Mouse (Mus musculus) heart, postnatal 25 days (tissue): ENCODE results near the gene Msl1. TPM values are rescaled to one million over a fixed set of nuclear protein-coding genes. Genes with fewer than 3 reads are reported as not detected.

Source experiments
- DNase-seq: peaks from one replicate; pipeline ENCODE4 v3.0.0; 2022; ENCODE audit warnings: low spot score
- intact Hi-C: fragments of 180-260 bp; cut with DNase I; formaldehyde crosslinking; loops from one replicate; pipeline ENCODE4 v1.15.1; 2025
- total RNA-seq, 2 experiments: library from RNA; stranded (reverse); gene quantifications; 2 replicates each; pipeline ENCODE4 v1.2.3; 2021

Gene Msl1
- 10 to 100 TPM; 73.0 to 78.1 TPM for total RNA-seq

DNA sequence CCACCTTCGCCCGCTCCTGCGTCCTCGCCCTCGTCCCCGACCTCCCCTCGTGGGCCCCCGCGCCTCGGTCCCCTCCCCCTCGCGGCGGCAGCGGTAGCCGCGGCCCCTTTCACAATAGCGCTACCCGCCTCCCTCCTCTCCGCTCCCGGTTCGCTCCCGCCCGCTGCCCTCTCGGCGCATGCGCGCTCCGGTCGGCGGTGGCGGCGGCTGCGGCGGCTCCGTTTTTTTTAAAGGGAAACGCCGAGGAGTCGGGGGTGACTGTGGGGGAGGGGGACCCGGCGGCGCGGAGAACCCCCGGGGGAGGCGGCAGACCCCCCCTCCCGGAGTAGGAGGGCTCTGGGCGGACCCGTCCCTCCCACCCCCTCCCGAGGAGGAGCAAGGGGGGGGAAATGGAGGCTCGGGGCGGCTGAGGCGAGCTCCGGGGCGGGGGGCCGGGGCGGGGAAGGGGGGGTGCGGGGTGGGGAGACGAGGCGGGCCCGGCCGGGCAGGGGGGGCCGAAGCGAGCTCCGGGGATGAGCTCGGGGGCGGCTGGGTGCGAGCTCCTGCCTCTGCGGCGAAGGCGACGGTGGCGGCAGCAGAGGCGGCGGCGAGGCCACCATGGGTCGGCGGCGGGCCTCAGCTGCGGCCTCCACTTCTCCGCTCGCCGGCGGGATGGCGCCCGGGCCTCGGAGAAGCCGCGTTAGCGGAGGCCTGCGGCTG is at the start of gene Msl1:
Gene Msl1, plus strand, starts transcription at position 502 of the 699 bp plus-strand sequence.
- intact Hi-C loops, result loop anchor here (2.0 kb wide), 1 partner anchor 14 kb away; no protein-coding TSS in a partner anchor

DNA sequence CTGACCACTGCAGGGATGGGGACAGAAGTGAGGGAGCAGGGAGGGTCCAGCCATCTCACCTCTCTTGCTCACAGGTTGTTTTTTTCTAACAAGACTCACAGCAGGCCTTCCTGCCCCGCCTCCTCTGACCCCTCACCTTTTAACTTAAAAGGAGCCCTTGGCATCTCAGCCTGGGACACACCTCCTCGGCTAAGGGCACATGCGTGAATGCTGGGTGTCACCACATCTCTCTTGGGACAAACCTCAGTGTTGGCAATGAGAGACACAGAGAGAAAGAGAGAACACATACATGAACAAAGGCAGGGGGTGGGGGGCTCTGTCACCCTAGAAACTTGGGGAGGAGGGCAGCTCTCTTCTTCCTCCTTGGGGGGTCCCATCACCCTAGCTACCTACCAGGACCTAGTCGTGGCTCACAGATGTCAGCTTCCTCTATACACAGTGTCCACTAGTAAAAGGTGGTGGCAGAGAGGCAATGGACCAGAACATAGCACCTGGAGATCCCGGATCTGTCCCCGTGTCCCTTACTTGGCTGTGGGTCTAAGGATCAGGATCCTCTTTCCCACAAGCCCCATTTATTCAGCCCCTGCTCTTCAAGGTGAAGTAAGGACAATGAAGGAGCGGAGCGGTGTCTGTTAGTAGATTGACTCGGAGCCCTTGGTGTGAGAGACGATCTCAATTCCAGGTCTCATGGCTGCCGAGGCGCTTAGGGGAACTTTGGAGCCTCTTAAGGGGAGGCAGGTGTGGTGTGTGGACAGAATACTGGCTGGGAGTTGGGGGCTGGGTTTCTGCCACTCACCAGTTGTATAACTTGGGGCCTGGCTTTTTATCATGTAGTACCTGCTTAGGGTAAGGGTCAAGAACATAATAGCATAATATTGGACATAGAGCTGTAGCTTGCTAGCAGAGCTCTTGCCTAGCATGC is 49.1 kb upstream of the Msl1 start:
- DNase-seq, result no peak
- intact Hi-C loops, result no loop called here

More for the DNA sequence above, at the start of gene Msl1:
- peak; percentile 84 for DNase-seq

DNA sequence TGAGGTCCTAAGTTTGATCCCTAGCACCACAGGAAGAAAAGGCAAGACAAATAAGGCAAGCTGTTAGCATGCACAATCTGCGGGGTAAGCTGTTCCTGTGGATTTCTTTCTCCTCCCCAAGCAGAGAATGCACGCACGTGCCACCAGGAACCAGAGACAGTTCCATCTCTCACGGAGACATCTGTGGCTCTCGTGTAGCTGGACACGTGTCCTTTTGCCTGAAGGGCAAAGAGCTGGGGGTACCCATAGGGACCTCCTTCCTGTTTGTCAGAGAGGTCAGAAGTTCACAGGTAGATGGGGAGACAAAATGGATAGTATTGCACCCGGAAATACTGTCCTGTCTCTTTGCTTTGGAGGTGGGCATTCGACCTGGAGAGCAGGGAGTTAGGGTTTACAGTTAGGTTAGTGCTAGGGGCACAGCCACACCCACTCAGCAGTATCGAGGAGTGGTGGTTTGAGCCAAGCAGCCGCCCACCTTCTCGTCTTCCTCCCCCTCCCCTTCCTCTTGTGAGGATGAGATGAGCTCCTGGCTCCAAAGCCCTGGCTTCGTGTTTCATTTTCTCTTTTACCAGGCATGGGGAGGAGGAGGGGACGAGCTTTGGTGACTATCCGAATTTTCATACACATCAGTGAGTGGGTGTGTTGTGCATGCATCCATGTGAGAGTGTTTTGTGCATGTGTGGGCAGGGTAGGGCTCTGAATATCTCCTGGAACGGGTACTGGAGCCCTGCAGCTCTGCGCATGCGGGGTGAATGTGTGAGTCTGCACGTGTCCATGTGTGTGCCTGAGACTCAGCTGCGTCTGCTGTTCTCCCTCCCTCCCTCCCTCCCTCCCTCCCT is 48.2 kb upstream of the Msl1 start:
- intact Hi-C loops, result no loop called here
- peak; percentile 80 for DNase-seq

DNA sequence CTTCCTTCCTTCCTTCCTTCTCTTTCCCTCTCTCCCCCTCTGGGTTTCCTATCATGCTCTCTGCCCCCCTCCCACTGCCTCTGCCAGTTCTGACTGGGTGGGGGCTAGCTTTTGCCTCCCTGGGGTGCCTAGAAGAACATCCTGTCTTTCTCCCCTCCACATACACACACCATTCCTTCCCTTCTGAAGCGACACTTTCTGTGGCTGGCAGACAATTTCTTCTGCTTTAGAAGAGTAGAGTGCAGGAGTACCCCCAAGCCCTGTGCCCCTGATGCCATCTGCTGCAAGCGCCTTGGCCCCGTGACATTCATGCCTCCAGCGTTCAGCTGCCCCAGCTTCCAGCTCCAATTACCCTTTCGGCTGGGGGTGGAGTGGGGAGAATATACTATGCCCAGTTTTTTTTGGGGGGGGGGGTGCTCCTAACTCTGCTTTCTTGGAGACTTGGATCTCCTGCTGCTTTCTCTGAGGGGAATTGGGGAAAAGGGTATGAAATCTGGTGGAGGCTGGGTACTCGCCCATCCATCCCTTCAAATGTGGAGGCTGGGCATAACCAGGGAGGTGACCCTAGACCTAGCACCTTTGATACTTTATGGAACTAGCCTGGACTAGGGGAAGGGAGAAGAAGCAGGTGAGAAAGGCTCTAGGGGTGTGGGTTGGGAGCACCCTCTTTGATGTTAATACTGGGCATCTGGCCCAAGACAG is 47.4 kb upstream of the Msl1 start:
- intact Hi-C loops, result no loop called here
- DNase-seq, result no peak

DNA sequence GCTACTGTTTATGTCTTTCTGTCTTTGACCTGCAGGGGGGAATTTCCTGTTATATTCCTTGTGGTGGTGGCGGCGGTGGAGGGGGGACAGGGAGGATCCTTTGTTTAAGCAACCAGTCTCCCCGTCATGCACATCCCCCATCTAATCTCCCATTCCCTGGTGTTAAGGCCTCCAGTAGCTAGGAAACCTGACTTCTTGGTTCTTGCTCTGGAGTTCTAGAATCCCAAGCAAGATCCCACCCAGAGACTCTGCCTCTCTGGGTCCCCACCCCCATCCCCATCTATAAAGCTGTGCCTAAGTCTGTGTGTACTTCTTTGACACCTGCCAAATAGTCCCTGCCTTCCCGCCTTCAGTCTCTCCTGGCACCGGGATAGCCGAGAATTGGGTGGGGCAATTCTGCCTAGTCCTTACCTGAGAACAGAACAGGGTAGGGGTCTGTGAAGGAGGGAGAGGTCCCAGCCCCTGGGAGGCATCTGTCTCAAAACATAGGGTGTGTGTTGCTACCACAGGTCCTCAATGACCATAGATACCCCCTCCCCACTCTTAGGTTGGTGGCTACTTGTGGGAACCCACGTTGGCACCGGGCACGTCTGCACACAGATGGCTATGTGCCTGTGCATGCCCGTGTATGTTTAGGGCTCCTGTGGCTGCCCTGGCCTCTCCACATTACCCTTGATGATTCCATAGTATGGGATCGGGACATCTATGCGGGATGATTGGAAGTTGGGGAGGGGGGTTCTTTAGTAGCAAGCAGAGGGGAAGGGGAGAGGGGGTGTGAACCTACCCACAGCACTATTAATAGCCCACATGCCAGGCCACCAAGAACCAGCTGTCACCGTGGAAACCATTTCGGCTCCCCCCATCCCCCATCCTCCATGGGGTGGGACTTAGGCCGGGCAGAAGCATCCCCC is 46.6 kb upstream of the Msl1 start:
- intact Hi-C loops, result no loop called here
- DNase-seq, result no peak

DNA sequence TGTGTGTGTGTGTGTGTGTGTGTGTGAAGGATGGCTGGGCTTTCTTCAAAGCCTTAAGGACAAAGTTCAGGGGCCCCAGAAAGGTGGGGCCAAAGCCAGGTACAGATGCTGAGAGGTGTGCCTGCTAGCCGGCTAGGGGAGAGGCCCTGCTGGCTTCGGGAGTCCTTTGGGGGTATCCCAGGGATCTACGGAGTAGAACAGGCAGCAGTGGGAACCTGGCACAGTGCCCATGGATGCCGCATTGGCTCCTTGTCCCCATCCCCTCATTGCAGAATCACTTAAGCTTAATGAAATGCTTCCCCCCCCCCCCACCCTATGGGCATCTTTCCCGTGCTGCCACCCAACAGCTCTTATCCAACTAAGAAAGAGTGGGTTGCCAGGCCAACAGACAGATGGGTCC is 45.6 kb upstream of the Msl1 start:
- DNase-seq, result no peak
- intact Hi-C loops, result no loop called here

DNA sequence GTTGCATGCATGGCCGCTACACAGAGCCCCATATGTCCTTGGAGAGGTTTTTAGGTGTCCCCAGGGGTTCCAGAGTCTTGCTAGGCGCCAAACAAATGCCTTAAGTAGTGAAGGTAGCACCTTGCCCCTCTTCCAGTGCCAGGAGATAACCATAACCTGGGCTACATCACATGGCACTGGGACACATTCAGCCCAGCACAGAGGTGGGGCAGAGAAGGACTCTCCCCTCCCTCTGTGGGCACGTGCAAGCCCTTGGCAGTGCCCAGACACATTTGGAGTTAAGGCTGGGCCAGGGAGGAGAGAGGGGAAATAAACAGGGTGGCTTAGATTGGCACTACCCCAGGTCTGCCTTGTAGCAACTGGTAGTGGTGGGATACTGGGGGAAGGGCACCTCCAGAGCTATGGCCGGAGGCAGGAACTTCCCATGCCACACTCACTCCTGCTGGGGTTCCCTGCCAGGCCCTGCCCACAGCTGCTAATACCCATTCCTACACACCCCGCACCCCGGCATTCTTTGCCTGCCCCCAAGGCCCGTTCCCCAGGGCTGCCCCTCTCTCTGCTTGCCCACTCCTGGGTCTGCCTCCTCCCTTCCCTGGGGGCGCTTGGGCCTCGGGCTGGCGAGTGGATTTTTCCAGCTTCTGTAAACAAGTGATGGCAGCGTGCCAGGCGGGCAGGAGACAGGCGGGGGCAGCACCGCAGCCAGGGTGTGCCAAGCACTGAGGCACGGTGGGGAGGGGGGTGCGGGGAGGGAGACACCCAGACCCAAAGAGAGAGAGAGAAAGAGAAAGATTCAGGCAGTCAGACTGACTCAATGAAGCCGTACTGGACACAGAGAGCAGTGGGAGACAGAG is 44.7 kb upstream of the Msl1 start:
- DNase-seq, result no peak
- intact Hi-C loops, result no loop called here

DNA sequence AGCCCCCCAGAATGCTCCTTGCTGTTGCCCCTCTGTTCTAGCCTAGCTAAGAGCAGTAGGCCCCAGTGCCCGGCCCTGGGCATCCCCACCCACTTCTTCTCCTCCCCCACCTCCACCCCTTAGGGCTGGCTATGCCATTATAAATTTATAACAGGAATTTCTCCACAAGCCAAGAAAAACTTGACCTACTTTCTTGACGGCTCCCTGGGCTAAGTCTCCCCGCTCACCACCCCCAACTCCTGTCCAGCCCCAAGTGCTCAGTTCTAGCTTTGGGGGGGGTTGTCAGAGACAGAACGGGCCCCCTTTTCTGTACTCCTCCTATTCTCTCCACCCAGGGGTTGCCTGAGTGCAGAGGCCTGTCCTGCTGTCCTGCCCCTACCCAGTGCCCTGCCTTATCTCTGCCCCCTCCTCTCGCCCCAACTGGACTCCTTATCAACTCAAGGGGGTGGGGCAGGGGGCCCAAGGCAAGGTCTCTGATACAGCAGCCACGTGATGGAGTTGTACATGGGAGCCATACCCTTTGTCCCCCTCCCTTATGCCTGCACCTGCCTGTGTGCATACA is 44.0 kb upstream of the Msl1 start:
- intact Hi-C loops, result no loop called here
- DNase-seq, result no peak

DNA sequence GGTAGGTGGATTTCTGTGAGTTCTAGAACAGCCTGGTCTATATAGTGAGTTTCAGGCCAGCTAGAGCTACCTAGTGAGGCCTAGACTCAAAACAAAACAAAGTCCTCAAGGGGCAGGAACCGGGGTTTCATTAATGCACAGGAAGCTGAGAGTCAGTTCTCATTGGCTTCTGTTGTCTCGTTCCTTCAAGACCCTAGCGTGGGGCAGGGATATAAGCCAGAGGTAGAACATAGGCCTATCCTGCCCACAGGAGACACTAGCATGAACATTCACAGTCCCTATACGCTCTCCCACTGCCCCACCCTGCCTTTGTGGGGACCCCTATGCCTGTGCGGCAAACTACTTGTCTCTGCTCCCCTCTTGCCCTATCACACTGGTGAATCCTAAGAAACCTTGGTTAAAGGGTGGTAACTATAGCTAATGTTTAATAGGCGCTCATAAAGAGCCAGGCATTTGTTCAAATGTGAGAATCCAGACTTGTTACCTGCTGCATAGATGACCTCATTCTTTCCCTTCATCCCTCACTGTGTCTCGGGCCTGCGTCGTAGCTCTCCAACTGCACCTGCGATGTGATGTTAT is 42.7 kb upstream of the Msl1 start:
- no peak for DNase-seq
- intact Hi-C loops, result no loop called here

DNA sequence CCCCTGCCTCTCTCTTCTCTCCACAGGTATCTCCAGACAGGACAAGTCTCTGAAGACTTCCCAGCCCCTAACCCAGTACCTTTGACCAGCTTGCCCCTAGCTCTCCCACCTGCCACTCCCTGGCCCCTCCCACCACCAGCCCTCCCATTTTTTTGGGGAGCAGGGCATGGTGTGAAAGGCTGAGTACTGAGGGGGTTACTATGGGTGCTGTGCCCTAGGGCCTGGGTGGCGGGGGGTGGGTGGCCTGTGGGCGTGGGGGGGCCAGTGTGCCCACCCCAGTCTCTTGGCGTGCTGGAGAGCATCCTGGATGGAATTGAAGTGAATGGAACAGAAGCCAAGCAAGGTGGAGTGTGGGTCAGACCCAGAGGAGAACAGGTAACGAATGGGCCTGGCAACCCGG is 42.1 kb upstream of the Msl1 start:
- intact Hi-C loops, result no loop called here
- no peak for DNase-seq

DNA sequence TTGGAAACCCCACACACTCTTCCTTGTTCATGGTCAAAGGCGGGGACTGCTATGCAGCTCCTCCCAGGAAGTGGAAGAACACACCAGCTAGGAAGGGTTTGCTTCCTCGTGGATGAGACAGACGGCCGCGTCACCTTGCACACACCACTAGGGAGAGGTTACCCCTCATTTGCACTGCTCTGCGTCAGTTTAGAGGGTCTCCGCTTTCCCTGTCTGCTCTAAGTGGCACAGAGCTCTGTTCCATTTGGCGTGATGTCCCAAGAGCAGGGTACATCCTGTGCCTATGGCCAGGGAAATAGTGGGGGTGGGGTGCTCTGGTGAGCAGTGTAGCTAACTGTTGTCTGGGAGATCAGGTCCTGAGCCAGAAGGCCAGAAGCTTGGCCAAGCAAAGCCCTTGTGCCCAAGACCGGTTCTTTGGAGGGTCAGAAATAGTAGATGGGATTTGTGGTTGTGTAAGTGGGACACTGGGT is 41.1 kb upstream of the Msl1 start:
- intact Hi-C loops, result no loop called here

DNA sequence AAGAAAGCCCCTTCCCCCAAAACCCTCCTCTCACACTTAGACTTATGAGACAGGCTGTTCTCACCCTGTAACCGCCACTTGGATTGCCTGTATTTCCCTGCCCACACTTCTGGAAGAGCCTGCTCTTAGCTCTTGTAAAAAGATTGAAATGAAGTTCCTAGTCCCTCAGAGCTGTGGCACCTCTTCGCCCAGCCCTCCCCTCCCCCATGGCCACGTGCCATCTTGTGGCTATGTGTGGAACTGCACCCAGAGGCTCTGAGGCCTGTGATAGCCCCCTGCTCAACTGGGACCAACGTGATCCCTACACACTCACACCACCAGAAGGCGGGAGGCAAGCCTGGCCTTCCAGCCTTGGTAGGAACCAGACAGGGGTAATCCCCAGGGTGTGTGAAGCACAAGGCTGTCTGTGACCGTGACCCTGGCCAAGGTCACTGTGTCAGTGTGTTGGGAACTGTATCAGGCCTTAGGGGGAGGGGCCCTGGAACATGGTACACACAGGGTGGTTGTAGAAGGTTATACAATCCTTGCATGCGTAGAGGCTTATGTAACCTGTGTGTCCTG is 40.6 kb upstream of the Msl1 start:
- intact Hi-C loops, result no loop called here
- no peak for DNase-seq

More for the DNA sequence above, 41.1 kb upstream of the Msl1 start:
- DNase-seq, result no peak

DNA sequence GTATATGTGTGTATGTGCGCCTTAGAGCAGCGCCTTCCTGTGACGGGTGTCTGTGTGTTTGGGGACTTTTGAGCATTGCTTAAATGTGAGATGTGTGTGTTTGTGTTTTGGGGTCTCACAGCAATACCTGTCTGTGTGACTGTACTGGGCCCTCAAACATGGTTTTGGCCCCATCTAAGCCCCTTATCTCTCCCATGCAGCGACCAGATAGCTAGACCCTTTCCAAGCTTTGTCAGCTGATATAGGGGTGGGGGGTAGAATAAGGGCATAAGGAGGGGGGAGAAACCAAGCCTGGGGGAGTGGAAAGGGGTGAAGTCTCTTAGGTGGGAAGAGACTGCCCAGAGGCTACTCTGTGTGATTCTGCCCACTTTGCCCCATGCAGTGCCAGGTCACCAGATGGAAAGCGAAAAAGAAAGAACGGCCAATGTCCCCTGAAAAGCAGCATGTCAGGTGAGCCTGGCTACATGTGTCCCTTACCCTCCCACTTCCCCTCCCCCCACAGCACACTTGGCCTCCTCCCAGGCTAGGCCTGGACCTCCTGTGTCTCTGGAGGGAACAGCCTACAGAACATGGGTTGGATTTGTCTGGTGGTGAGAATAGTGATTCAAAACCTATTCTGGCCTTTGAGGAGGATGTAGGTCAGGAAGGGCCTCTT is 39.5 kb upstream of the Msl1 start:
- DNase-seq, result no peak
- intact Hi-C loops, result loop anchor here (2.0 kb wide), 1 partner anchor 43 kb away; no protein-coding TSS in a partner anchor

DNA sequence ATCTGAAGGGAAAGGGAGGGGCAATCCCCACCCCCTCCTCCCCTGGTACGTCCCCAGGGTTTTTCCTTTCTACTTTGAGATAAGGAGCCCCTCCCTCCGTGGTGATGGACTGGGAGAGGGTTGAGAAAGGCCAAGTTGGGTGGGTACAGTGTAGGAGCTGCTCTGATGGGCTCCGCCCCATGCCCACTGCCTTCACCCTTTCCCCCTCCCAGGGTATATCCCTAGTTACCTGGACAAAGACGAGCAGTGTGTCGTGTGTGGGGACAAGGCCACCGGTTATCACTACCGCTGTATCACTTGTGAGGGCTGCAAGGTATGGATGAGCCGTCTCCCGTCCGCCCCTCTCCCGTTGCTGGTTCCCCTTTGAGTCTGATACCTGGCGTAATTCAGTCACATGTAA is 38.6 kb upstream of the Msl1 start:
- no peak for DNase-seq
- intact Hi-C loops, result loop anchor here (2.0 kb wide), 1 partner anchor 44 kb away; no protein-coding TSS in a partner anchor

DNA sequence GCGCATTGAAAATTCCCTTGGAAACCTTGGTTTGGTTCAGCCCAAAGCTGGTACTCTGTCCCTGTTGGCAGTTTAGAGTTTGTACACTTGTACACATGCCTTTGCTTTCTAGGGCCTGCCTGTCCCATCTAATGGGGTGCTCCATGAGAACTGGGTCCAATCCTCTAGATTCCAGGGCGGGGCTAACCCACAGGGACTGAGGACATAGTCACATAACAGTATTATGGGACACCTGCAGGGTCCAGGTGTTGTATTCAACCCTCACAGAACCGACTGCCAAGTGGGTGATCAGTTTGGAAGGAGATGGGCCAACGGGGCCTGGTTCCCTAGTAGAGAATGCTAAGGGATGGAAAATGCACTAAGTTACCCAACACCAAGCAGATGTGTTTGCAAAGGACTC is 33.4 kb upstream of the Msl1 start:
- intact Hi-C loops, result no loop called here
- no peak for DNase-seq
